Mouse (Mus musculus) embryonic stem cell, embryonic (primary cell): ENCODE data around the gene Nr3c2.

ENCODE experiments used
- CTCF ChIA-PET, 4 experiments: fragments of 300-600 bp in 2 of 4; fragments of 350-600 bp in 2 of 4; sonication (Branson Sonifier 250); formaldehyde crosslinking; loops; one replicate each; lab custom pipeline; 2022; ENCODE audit warnings: inconsistent platforms in 2 of 4; lab: Charles Lee
- POLR2A ChIA-PET, 4 experiments: fragments of 300-600 bp in 2 of 4; fragments of 350-600 bp in 2 of 4; sonication (Branson Sonifier 250); formaldehyde crosslinking; loops; one replicate each; lab custom pipeline; 2022; ENCODE audit warnings: antibody characterized with exemption in 4 of 4, inconsistent platforms in 1 of 4; lab: Charles Lee

The Nr3c2 gene

DNA sequence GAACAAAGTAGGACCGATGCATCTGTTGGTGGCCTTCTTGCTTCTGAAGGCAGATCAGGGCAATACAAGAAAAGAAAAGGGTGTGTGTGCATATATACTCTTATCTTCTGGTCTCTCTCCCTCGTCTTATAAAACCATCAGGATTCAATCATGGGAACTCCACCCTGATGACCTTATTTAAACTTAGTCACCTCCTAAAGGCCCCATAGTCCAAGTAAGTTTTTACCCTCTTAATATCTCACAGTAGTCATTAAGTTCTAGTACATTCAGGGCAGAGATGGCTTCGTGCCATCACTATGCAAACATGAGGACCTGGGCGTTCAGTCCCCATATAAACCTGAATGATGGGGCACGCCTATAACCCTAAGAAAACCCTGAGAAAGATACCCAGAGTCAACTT, 29.6 kb downstream of the Nr3c2 start:
- CTCF ChIA-PET = no interaction called here
- POLR2A ChIA-PET = no interaction called here

DNA sequence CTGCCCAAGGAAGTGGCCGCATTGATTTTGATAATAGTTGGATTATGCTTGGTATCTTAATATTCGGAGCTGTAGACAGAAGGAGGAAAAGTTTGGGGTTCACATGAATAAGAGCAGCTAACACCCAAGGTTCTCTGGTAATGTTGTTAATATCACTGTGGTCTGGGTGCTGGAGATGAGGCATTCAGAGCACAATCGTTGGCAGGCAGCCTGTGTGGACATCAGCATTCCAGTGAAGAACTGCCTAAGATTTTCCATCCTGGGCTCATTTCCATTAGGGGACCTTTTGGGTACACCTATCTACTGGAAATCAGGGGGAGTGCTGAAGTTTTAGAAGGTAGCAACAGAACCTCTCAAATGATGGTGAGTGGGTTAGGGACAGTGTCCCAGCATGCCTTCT, 65.8 kb downstream of the Nr3c2 start:
- ChIA-PET POLR2A (no interaction called here), CTCF (no interaction called here)

DNA sequence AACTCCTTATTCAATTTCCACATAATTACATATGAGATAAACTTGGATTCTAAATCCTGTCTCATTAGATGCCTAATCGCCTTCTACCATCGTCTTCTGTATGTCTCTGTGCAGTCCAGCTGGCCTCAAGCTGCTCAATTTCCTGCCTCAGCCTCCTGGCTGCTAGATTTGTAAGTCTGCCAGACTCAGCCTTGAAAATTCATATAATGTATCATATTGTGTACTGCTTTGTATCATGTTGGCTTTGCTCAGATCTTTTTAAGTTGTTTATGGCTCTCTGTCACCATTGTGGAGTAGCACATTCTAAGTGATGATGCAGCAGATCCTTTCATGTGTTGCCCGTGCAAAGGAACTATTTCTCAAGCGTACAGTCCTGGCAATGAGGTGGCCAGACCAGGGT, 71.9 kb downstream of the Nr3c2 start:
- CTCF ChIA-PET = no interaction called here
- POLR2A ChIA-PET = interaction anchor here in 1 of 4 experiments (1.1 kb wide), 1 partner anchor 21 kb away, joined by 4 read pairs; no protein-coding TSS in a partner anchor

DNA sequence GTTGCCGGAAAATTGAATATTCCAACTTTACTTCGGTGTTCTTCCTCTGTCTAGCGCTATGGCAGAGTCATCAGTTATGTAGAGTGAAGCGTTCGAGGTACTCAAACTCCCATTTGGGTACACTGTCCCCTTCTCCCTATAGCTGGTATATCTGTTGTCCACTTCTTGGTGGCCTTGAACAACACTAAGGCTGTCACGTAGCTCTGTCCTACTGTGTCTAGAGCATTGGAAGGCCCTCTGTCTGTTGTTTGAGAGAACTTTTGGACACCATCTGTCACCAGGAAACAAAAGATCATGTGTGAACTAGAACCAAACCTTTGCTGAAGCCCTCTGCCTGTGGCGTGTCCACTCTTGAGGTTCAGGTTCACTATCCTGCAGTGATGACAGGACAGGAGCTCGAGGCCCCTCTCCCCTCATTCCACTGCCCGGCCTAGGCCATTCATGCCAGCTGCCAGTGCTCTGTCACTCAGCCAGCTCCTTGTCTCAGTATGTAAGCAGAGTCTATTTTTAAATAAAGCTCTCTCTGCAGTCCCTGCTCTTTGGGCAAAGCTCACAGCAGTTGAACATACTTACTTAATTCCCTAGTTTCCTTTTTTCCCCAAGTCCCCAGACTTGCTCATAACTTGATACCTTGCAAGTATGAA, 72.6 kb downstream of the Nr3c2 start:
- POLR2A ChIA-PET = no interaction called here

DNA sequence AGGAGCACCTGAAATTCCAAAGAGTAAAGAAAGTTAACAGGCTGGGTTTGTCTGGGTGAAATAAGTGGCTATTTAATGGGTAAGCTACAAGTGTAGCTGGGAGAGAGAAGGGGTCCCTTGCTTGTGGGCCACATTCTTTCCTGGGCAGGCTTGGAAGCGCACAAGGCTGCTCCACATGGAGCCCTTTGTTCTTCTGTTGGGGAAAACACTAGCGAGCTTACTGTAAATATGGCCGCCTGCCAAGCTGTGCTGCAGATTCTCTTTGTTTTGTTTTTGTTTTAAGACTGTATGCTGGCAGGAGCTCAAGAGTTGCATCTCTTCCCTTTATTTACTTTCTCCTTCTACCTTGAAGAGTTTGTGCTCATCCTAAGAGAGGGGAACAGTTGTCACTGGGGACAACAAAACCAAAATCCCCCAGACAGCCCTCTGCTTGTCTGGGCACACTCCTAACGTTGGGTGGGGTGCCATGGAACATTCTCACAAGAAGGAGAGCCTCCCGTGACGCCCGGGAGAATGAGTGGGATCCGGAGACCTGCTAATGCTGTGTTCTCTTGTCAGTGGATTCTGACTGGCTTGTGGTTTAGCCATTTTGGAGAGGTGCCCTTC, 73.8 kb downstream of the Nr3c2 start:
- ChIA-PET CTCF (interaction anchor here in 1 of 4 experiments (0.7 kb wide), 1 partner anchor 11 kb away, joined by 3 read pairs; no protein-coding TSS in a partner anchor), POLR2A (interaction anchor here in 1 of 4 experiments (0.5 to 0.7 kb wide), 2 partner anchors 70 to 1958 kb away, joined by 4 read pairs; no protein-coding TSS in a partner anchor)

More for the DNA sequence above, 72.6 kb downstream of the Nr3c2 start:
- CTCF ChIA-PET = no interaction called here

DNA sequence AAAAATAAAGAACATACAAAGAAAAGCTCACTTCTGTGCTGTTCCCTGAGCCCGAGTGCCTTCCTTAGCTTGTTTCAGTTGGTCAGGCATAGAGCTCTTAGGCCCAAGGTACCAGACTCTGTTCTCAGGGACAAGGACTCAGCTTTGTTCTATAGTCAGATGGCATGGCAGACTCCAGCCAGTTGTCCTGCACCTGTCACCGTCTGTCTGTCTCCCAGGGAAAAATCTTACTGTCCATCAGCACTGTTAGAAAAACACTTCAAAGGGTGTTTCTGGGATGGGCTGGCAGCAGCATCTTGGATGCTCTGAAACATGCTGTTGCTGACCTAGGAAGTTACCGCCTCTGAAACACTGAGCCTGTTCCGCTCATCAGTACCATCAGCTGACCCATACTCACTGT, 78.7 kb downstream of the Nr3c2 start:
- ChIA-PET CTCF (interaction anchor here in 1 of 4 experiments (0.6 kb wide), 1 partner anchor 171 kb away, joined by 8 read pairs; no protein-coding TSS in a partner anchor), POLR2A (no interaction called here)

DNA sequence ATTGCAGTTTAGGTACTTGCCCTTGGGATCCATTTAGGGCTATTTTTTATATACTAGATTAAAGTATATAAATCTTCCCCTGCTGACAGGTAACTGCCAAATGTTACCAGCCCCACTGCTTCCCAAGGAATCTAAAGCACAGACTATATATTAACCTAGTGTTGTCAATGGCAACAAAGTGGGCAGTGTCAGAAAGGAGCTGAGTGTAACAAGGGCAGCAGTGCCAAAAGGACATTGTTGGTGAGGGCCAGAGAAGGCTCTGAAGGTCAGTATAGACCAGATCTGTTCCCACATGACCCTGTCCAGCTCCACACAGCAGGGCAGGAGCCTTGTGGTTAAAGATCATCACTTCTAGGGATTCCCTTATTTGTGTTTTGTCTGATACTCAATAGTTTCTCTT, 84.8 kb downstream of the Nr3c2 start:
- ChIA-PET CTCF (interaction anchor here in 1 of 4 experiments (0.6 kb wide), 1 partner anchor 11 kb away, joined by 3 read pairs; no protein-coding TSS in a partner anchor), POLR2A (no interaction called here)

DNA sequence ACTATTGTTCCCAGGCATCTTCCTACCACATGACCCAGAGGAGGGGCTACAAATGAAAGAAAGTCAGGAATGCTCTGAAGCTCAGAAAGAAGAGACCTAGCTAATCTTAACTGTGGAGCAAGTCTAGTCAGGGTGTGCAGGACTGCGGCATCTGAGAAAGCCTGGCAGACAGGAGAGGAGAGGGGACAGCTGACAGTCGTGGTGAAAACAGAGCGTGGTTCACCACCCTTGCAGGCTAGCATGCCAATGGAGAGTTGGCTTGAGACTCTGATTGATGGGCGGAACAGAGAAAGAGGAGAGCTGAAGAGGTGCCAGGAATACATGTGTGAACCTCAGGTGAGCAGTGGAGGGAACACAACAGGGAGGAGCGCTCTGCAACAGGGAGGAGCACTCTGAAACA, 85.6 kb downstream of the Nr3c2 start:
- ChIA-PET CTCF (no interaction called here), POLR2A (interaction anchor here in 1 of 4 experiments (0.5 kb wide), 1 partner anchor 523 kb away, joined by 3 read pairs; no protein-coding TSS in a partner anchor)

DNA sequence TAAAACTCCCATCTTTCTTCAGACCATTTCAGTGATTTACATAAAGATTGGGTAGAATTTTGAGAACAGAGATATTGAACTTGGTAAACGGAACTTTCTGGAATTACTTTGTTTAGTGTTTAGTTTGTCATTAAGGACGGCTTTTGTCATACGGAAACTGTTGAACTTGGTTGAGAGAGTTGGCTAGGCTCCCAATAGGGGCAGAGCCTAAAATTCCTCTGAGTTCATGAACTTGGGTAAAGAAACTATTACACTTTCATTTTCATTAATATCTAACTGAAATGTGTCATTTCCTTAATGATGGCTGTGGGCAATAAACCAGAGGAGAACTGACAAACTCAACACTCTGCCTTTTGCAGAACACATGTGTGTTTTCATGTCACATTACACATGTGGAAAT, 88.6 kb downstream of the Nr3c2 start:
- CTCF ChIA-PET = no interaction called here
- POLR2A ChIA-PET = no interaction called here

DNA sequence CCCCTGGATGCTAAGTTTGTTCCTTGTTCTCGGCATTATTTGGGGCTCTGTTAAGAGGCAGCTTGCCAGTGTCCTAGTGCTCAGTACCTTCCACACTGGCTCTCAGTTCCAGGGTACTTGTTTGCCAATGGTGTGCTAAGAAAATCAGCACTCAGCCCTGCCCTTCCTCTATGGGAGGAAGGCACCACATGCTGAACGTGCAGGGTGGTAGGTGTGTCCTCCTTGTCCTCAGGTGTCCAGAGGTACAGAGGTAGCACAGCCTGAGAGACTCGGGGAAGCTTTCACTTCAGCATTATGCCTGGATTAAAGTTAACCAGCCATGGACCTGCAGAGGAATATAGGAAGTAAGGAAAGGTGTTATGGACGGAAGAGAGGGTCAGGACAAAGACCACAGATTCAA, 99.0 kb downstream of the Nr3c2 start:
- CTCF ChIA-PET = interaction anchor here in 1 of 4 experiments (0.6 kb wide), 1 partner anchor 294 kb away, joined by 3 read pairs; no protein-coding TSS in a partner anchor
- POLR2A ChIA-PET = no interaction called here

DNA sequence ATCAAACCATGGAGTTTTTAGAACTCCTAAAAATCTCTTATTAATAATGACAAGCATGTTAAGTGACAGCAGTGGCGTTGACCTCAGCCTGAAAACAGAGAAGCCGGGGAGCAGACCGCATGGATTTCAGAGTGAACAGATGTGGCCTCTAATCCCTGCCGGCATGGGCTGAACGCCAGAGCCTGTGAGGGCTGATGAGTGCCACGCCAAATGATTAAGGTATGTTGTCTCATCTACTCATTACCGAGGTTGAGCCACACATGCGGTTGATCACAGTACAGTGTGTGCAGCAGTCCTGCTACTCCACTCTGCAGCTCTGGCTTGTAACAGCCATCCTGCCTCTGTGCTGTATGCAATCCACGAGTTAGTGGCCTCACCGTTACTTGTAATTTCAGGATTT, 110.2 kb downstream of the Nr3c2 start:
- ChIA-PET POLR2A (no interaction called here), CTCF (no interaction called here)

DNA sequence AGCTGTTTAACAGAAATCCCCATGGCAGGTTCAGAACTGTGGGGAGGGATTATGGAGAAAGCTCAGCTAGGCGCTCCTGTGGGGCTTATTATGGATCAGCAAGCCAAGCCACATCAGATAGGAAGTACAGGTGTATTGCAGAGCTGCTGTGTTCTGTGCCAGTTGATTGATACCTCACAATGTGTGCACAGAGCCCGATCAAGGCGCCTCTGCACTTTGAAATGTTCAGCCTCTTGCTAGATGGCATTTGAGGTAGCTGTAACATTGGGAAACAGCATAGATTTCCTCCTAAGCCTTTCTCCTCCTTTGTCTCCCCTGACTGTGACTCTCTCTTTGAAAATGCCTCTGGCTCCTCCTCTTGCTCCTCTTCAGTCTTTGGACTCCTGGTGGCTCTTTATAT, 112.7 kb downstream of the Nr3c2 start:
- ChIA-PET POLR2A (no interaction called here), CTCF (interaction anchor here in 1 of 4 experiments (0.5 kb wide), 1 partner anchor 36 kb away, joined by 3 read pairs; no protein-coding TSS in a partner anchor)

DNA sequence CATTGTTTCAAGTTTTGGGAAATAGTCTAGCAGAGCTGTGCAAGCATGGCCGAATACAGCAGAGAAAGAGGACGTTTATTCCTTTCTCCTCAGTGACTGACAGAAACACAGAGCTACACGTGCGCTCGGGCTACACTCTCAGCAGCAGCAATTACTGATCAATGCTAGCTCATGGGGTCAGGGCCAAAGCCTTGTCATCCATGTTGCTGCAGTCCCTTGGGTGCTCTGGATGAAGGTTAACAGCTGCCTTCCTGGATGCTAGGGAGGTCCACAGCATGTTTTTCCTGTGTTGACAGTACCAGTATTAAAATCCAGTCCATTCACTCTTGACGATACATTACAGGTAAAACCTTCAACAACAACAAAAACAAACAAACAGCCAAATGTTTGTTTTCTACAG, 113.4 kb downstream of the Nr3c2 start:
- ChIA-PET CTCF (no interaction called here), POLR2A (no interaction called here)

DNA sequence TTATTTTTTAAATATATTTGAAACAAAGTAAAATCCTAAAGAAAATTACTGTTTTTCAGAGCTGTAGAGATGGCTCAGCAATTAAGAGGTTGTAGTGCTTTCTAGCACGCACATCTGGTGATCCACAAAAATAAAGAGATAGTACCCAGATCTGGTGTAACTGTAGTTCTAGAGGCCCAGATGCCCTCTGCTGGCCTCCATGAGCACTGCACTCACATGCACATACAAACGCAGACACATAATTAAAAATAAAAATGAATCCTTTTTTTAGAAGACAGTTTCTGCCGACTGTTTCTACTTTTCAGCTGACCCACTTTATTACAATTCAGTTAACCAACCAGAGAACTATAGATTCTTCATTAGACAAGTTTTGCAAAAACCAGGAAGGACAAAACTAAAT, 117.5 kb downstream of the Nr3c2 start:
- POLR2A ChIA-PET = no interaction called here
- CTCF ChIA-PET = no interaction called here

DNA sequence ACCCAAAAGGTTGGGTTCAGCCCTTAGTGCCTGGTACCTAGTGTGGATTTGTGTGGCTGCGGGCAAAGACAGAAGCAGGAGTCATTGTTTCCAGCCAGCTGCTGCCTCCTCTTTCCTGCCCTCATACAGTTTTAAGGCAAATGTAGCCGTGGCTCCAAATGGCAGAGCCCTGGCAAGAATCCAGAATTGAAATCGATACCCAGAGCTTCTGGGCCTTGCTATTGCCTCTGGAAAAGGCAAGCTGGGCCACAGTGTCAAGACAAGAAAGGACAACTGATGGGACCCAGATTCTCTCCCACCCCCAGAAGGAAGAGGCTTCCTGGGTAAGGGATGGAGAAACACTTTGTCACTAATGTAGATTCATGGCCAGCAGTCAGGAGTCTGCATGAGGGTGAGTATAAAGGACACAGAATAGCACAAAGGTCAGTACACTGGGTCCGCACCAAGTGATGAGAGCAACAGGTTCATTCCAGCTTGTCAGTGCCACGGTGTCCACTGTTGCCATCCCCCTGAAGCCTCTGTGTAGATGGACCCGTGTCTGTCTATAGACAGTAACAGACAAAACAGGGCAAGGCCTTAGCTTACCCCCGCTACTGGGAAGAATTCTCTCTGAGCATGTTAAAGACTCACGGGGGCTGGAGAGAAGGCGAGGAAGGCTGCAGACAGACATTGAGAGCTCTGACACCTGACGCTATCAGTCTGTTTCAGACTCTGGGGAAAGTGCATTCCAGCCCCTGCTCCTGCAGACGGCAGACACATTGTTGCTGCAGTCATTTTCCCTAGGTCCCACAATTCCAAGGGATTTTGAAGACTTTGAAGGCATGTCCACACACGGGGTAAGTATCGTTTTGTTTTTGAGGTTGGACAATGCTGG, 124.8 kb downstream of the Nr3c2 start:
- POLR2A ChIA-PET = interaction anchor here in 1 of 4 experiments (0.6 kb wide), 1 partner anchor 166 kb away, joined by 3 read pairs; no protein-coding TSS in a partner anchor
- CTCF ChIA-PET = no interaction called here

DNA sequence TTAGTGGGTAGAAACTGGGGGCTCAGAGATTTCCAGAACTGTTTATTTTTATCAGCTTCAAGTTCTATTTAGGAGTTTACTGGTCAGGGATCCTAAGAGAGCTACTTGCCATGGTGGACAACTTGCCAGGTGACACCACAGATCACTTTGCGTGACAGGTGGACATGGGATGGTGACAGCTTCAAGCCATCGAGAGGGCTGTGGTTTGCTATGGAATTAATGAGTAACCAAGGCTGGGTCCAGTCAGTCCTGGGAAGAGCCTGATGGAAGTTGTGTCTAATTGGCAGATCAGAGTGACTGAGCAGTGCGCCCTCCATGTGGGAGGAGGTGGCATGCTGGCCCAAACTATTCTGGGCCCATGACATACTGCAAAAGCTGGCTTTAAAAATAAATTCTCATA, 132.0 kb downstream of the Nr3c2 start:
- POLR2A ChIA-PET = no interaction called here
- CTCF ChIA-PET = no interaction called here

DNA sequence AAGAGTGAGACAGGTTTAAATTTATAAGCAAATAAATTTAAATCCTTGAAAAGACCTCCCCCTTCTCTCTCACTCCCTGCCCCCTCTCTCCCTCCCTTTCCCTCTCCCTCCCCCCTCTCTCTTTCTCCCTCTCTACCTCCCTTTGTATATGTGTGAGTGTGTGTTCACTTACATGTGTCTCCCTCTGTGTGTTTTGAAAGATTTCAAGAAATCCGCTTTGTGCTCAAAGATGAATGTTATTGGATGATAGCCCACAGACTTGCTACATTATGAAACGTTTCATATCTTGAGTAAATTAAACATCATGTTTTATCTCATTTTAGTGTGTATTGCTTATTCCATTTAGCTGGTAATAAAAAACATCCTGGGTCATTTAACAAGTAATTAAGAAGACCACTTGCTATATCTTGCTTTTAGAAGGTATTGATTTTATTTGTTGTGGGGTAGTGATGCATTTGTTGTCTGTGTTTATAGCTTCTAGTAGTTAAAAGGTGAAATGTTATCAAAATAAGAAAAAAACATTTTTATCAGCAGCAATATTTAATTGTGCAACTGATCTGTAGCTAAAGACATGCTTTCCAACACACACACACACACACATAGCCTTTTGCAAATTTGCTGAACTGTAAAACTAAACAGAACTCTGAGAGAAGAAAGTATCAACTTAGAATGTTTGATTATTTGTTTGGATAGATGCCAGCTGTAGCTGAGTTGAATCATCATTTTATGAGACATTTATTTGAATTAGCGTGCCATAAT, 134.6 kb downstream of the Nr3c2 start:
- ChIA-PET CTCF (interaction anchor here in 1 of 4 experiments (0.6 kb wide), 1 partner anchor 363 kb away, joined by 4 read pairs; no protein-coding TSS in a partner anchor), POLR2A (interaction anchor here in 1 of 4 experiments (1.2 kb wide), 1 partner anchor 17 kb away, joined by 4 read pairs; no protein-coding TSS in a partner anchor)

DNA sequence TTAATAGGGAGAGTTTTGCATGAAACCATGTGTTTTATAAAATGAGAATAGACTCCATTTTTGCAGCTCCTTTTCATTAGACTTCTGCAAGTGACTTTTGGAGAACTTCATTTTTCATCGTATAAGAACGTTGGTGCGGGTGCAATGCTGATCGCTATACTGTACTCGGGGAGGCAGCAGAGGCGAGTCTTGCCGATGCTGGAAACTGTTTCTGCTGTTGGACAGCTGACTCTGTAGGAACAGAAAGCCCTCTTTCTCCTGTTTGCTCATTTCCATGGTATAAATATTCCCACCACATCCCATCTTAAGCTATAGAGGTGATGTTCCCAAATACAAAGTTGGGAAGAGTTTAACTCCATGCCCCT, 135.2 kb downstream of the Nr3c2 start:
- CTCF ChIA-PET = no interaction called here
- POLR2A ChIA-PET = interaction anchor here in 1 of 4 experiments (0.5 kb wide), 1 partner anchor 131 kb away, joined by 3 read pairs; no protein-coding TSS in a partner anchor

DNA sequence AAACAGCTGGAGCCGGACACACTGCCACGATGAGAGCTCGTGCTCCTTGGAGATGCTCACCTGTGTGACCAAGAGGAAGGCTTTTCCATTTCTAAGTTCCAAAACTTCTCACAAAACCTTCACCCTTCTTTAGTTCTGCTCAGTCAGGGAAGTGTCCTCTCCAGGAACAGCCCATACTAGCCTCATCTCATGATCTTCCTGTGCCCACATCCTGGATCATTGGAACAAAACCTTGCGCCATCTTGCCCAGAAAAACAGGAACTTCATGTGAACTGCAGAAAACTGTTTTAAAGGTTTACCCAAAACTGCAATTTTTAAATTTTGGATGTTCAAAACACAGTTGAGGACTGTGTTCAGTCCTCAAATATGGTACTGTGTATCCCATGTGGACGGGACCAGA, 142.0 kb downstream of the Nr3c2 start:
- CTCF ChIA-PET = no interaction called here
- POLR2A ChIA-PET = no interaction called here
